Mouse (Mus musculus) olfactory bulb, adult 2 months (tissue): ENCODE measurements around the gene Mrm1.
A peak's percentile ranks its signal among the peaks of the same experiment; 100 is the strongest.

Experiments
- CTCF ChIP-seq: fragments of 200-500 bp; IDR thresholded peaks from 2 replicates; pipeline ENCODE4 v1.5.1; 2012; ENCODE audit warnings: low read depth, mild to moderate bottlenecking, low read length, moderate library complexity; ENCODE audit not compliant: insufficient read depth
- POLR2A ChIP-seq: fragments of 200-500 bp; IDR thresholded peaks from 2 replicates; pipeline ENCODE4 v1.6.1; 2012; ENCODE audit warnings: mild to moderate bottlenecking, low read depth, low read length, moderate library complexity; ENCODE audit not compliant: insufficient read depth

- TF ChIP-seq POLR2A (0 out of 2 replicates have a peak, but pooled peaks have one; percentile 31), CTCF (no peak)
Observed at GRCm38 (mm10) chr11:84828516-84829399, 9.4 kb upstream of the Mrm1 start, which contains the start of gene Dhrs11.
